Mouse (Mus musculus) adipocyte (in vitro differentiated cells): ENCODE data around the gene Ybx2.
"Not testable (repeated sequence)": the region's sequence is repeated elsewhere in the genome, so short reads cannot be mapped to it uniquely, and the experiment has no call there.

ENCODE experiments used
- DNase-seq: peaks from one replicate; pipeline ENCODE4 v3.0.0-alpha.2; 2016; ENCODE audit warnings: low spot score

Gene Ybx2

DNA sequence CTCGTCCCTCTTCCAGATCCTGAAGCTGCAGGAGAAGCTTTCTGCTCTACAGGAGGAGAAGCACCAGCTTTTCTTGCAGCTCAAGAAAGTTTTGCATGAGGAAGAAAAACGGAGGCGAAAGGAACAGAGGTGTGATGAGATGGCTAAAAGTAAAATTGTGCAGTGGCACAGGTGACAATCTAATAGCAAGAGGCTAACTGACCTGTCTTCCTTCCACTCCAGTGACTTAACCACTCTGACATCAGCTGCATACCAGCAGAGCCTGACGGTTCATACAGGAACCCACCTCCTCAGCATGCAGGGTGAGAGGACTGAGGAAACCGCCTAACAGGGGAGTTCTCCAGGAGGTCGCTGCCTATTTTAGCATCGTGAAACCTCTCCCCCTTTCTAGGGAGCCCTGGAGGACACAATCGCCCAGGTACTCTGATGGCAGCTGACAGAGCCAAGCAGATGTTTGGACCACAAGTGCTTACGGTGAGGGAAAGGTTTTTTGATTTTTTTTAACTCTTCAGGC lies 20.6 kb upstream of the Ybx2 start:
- DNase-seq = no peak

DNA sequence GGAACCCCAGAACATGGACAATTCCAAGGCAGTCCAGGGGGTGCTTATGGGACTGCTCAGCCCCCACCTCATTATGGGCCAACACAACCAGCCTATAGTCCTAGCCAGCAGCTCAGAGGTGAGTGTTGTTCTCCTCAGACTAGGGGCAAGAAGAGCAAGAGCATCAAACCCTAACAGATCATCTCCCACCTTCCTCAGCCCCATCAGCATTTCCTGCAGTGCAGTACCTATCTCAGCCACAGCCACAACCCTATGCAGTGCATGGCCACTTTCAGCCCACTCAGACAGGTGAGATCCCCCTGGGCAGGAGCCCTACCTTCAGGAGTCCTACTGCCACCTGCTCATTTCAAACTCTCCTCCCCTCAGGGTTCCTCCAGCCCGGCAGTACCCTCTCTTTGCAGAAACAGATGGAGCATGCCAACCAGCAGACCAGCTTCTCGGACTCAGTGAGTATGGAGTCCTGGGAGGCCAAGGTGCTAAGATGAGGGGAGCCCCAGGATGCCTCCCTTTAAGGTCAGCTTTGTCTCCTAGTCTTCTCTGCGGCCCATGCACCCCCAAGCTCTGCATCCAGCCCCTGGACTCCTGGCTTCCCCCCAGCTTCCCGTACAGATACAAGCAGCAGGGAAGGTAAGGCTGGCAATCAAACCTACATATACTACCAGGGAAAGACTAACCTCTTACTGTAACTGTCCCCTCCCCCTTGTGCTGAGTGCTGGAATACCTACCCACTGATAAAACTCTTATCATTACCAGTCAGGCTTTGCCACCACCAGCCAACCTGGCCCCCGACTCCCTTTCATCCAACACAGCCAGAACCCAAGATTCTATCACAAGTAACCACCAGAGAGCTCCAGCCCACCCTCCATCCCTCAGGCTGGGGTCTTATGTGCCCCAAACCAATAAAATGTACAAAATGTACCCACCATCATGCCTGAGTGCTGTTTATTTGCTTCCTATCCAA lies 19.6 kb upstream of the Ybx2 start:
- no peak for DNase-seq

DNA sequence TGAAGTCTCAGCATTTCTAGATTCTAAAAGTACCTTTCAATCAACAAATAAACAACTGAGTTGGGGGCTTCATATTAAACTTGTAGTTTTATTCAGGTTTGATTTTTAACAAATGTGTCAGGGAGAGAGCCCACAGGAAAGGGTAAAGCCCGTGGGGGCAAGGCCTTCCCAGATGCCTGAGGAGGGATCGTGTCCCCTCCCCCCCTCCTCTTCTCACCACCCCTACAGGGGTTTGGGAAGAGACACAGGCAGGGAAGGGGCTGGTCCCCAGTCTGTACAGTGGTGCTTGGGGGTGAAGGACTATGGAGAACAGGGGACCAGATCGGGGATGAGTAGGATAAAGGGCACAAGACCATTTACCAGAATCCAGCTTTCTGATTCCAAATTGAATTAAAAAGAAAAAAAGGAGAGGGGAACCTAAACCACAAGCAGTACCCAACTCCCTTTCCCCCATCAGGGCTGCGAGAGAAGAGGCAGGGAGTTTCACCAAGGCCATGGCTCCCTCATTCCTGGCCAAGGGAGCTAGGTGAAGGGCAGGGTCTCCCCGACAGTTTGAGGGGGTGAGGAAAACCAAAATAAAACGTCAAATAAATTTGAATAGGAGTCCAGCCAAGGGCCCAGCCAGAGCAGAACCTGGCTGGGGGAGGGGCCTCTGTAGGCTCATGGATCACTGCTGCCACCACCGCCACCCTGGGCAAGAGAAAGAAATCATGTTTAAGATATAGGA lies 18.8 kb upstream of the Ybx2 start:
- not testable (repeated sequence) for DNase-seq

DNA sequence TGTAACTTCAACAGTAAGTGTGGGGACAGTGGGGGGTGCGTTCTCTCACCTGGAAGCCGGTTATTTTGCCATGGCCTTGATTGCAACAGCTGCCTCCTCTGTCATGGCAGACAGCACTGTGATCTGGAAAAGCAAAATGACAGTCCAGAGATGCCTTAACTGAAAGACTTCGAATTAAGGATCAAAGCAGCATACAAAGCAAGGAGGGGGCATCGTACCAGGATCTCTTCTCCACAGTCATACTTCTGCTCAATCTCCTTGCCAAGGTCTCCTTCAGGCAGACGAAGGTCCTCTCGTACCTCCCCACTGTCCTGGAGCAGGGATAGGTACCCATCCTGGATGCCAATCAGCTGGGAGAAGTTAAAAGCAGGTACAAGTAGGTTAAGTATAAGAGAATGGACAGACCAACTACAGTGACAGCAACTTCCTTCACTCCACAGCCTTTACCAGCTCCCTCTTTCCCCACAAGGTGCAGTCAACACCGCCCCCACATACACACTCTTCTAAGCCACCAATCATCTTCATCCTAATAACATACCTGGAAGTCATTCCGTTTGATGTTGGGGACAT lies 18.1 kb upstream of the Ybx2 start:
- no peak for DNase-seq

DNA sequence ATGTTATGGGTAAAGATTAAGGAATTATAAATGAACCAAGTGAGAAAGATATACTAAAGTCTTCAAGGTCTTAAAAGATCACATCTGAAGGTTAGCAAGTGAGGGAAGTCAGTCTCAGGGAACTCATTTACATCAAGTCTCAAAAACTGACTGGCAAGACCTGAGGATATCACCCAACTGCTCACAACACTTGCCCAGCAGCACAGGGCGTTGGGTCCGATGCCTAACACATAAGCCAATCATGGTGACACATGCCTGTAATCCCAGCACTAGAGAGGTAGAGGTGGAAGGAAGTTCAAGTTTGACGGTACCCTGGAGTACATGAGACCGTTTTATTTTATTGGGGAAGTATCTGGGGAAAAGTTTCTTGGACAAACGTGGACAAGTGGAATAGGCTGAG lies 17.5 kb upstream of the Ybx2 start:
- DNase-seq = no peak

DNA sequence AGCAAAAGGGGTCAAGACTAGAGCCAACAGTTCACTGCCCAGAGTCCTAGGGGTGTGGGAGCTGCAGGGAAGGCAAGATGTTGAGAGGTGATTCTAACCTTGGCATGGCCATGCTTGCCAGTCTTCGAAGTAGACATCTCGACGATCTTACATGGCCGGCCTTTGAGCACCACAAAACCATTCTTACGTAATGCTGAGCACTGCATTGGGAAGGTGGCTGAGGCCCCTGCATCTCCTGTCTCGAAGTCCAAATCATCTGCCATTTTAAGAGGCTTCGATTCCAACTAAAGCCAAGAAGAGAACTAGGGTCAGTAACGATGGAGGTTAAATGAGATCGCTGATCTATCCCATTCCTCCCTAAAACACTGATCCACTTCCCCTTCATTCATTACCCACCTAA lies 16.5 kb upstream of the Ybx2 start:
- DNase-seq = no peak

DNA sequence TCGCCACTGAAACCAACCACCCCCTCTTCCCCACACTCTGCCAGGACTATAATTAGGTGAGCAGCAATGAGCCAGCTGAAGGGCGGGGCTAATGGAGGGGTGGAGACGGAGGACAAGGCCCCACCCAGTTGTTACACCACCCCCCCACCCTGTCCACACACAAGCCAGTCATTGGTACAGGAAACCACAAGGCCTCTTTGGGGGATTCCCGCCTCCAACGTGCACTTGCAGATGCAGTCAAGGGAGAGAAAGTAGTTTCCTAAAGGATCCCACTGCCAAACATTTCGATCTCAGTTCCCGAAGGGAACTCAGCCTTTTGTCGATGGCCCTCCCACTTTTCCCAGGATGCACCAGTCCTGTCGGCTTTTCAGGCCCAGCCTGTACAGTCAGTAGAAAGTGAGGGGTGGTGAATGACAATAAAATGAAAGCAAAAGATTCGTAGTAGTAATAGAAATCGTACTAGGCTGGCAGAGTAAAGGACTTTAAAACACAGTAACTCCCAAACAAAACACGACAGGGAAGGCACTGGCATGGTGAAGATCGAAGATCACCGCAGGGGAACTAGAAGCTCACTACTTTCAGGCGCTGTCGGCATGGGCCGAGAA lies 15.8 kb upstream of the Ybx2 start:
- DNase-seq = peak; percentile 87

DNA sequence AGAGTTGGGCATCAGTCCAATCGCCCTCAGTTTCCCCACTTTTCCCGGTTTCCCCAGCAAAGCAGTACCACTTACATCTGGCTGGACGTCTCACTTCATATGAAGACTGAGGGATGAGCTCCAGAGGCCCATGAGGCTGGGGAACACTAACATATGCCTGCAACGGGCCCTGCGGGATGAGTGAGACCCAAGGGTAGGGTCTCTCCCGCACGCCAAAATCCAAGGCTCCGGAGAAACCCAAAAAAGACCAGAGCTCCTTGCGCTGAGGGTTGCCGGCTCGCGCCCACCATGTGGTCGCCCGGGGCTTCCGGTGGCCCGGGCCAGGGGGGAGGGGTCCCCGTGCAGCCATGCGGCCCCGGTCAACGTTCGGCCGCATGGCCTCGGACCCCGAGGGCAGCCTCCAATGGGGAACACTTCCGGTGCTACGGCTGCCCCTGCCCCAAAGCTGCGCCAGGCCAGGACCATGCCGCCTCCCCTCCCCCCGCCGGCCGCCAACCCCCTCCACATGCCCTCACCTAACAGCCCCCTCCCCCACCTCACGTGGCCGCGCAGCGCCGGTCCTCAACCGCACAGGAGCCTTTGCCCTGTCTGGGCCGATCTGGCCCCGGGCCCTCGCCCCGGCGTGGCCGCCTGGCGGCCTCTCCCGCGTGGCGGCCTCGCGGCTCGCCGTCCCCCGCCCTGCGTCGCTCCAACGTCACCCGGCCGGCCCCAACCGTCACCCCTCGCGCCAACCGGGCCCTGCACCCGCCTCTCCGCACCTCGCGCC lies 15.1 kb upstream of the Ybx2 start:
- peak; percentile 31 for DNase-seq

DNA sequence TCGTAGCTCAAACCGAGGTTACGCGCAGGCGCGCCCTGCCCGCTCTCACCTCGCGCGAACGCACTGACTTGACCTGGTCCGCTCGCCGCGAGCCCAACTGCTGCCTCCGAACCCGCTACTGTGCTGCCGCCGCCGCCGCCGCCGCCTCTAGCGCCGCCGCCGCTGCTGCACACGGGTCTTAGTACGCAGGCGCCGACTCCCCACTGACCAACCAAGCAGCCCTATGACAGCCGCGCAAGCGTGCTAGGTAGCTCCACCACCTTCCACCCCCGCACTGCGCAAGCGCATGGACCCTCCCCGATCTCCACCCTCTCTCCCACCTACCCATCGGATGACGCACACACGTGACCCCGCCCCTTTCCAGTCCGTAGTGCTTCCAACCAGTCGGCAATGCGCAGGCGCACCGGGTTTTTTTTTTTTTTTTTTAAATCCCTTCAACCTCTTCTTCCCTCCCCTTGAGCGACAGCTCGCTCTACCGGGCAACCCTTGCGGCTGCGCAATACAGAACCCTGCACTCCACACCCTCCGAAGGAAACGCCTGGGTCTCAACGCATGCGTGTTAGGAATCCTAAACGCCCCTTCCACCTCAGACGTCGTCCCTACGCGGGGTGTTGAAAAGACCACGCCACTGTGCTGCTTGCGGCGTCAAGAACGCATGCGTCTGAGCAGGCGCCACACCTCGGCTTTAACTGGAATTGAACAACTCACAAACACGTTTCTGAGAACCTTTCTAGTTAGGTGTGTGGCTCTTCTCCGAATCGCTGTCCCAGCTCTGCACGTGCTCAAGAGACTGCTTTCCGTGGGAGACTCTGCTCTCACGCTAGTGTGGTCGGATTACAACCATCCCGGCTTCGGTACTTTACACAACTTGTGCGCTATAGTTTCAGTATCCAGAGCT lies 14.2 kb upstream of the Ybx2 start, which contains the start of gene Eif5a:
TSS of gene Eif5a (minus strand) at position 845 of the 898 bp plus-strand sequence.
- peak; percentile 100 for DNase-seq

DNA sequence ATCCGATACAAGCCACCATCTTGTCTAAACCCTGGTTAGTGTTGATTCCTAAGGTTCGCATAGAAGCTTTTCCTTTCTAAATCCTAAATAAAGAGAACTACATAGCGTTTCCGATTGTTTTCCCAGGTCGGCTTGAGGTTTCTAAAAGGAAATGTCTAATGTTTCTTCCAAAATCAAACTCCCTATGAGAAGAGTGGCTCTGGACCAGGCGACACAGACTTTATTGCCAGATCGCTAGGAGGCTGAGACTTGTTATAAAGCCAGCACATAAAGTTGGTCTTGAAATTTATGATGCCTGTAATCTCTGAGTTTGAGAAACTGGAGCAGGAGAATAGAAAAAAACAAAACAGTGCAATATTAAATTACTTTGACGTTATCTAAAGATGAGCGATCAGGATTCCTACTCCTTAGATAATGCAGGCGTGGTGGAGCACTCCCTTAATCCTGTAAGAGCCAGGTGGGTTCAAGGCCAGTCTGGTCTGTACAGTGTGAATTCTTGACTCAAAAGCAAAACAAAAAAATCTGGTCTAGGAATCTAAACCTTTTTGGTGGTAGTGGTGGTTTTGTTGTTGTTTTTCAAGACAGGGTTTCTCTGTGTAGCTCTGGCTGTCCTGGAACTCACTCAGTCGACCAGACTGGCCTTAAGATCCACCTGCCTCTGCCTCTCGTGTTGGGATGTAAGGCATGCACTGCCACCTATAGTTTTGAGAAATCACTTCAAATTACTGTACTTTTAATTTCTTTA lies 13.4 kb upstream of the Ybx2 start:
- DNase-seq = no peak

DNA sequence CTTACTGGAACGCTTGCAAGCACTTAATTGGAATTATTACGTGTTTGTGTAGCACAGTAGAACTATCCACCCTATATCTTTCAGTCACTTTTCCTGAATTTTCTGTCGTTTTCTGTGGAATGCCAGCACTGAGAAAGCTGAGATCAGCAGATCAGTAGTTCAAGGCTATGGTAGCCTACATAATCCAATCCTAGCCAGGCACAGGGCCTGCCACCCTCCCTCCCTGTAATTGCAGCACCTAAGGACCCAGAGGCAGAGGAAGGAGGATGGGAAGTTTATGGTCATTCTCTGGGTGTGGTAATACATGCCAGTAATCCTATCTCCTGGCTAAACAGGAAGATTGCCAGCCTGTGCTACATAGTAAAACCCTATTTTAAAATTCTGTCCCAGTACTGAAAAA lies 12.8 kb upstream of the Ybx2 start:
- DNase-seq = no peak

DNA sequence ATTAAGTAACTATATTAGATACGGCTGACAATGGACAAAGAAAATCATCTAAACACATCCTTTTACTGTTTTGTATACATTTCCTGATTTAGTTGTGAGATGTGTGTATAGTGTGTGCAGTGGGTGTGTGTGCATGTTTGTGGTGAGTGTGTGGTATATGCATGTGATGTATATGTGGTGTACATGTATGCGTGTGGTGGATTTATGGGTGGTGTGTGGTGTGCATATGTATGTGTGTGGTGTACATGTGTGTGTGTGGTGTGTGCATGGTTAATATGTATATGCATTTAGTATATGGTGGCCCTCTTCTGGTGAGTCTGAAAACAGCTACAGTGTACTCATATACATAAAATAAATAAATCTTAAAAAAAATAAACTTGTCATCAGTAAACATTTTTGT lies 8.1 kb upstream of the Ybx2 start:
- DNase-seq = no peak

DNA sequence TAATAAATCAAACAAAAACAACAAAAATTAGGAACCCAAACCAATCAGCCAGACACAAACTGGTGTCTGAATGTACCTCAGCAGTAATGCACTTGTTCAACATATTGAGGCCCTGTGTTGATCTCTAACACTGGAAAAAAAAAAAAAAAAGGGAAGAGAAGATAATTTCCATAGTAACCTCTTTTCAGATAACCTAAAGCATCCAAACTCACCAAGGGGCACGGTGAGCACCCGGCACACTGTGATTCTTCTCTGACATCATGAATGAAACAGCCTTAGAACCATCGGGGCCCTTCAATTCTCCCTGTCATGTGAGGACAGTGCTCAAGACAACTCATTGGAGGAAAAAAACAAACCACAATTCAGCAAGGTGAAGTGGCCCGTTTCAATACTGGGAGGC lies 5.9 kb upstream of the Ybx2 start:
- no peak for DNase-seq

DNA sequence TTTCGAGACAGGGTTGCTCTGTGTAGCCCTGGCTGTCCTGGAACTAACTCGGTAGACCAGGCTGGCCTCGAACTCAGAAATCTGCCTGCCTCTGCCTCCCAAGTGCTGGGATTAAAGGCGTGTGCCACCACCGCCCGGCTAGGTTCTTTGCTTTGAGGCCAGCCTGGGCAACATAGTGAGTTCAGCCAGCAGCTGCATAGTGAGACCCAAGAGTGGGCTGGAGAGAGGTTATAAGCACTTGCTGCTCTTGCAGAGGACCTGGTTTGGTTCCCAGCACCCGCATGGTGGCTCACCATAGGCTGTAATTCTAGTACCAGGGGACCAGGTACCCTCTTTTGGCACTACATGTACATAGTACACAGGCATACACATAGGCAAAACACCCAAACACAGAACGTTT lies 5.4 kb upstream of the Ybx2 start:
- not testable (repeated sequence) for DNase-seq

DNA sequence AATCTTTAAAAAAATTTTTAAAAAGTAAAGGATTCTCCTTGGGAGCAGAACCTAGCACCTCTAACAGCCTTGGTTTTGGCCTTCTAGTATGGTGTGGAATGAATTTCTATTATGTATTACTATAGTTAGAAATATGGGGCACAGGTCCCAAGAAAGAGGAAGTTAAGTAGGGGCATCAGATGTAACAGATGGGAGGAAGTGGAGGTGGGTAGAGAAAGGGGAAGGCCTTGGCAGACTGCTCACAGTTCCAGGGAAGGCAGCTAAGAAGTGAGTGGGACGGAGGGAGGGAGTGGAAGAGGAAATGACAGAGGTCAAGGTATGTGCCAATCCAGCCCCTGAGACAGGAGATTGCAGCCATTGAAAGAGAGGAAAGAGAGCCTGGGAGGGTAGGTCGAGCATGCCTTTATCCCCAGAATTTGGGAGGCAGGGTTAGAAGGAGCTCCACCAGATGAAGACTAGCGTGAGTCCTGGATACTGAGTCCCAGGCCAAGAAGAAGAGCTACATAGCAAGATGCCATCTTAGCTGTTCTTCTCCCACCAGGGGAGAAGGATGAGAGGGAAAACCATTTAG lies 4.5 kb upstream of the Ybx2 start:
- DNase-seq = no peak

DNA sequence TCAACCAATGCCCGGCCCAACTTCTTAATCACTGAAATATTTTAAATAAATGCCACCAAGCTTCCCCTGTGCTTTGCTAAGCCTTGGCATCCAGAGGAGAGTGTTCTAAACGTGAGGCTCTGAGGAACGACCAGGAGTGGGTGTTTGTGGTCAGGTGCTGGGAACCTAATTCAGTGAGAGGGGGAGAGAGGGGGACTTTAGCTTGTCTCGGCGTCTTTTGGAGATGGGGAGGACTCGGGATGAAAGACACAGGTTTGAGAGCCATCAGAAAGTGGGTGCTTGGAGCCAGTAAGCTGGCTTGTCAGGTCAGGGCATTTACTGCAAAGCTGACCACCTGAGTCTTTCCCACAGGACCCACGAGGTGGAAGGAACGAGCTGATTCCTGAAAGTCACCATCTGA lies 3.8 kb upstream of the Ybx2 start:
- DNase-seq = no peak

DNA sequence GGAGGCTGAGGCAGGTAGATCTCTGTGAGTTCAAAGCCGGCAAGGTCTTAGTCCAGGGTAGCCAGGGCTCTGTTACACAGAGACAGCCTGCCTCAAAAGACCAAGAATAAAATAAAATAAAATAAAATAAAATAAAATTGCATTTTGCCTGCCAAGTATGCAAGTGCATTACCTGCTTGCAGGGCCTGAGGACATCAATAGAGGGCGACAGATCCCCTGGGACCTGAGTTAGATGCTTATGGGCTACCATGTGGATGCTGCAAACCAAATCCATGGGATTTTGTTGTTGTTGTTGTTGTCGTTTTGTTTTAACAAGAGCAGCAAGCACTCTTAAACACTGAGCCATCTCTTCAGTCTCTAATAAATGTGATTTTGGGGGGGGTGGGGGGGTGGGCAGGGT lies 3.3 kb upstream of the Ybx2 start:
- no peak for DNase-seq

DNA sequence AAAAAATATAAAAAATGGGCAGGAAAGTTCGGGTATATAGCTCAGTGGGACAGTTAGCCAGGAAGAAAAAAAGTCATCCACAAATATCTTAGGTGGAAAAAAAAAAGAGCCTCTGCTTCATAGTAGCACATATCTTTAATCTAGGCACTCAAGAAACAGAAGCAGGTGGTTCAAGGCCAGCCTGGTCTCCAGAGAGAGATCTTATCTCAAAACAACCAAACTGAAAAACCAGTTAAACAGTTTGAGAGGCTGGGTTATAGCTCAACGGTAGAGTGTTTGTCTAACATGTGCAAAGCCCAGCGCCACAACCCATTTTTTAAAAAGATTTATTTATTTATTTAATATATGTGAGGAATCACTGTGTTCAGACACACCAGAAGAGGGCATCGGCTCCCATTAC lies 2.5 kb upstream of the Ybx2 start:
- no peak for DNase-seq

DNA sequence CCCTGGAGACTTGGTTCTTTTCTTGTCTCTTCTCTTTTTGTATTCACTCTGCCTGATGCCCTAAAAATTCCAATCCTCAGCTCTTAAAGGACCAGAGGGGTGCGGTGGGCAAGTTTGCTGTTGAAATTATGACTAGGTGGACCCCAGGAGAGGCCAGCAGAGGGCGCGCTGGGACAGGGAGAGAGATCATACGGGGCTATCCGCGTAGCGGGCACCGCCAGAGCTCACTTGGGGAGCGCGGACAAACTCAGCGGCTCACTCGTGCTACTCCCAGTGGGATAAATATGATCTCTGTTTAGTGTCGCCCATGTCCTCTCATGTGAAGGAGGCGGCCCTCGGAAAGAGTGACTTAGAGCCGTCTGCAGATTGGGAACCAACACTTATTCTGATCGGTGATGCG lies 1.4 kb upstream of the Ybx2 start:
- peak; percentile 86 for DNase-seq
